Mouse (Mus musculus): ENCODE data around the gene Acot2. TPM values are rescaled to one million over a fixed set of nuclear protein-coding genes. Genes with fewer than 3 reads are reported as not detected.
"Not testable (repeated sequence)": the region's sequence is repeated elsewhere in the genome, so short reads cannot be mapped to it uniquely, and the experiment has no call there.

The Acot2 gene
- total RNA-seq, 2 experiments from 2014 or later = 31.3 to 32.8 TPM

DNA sequence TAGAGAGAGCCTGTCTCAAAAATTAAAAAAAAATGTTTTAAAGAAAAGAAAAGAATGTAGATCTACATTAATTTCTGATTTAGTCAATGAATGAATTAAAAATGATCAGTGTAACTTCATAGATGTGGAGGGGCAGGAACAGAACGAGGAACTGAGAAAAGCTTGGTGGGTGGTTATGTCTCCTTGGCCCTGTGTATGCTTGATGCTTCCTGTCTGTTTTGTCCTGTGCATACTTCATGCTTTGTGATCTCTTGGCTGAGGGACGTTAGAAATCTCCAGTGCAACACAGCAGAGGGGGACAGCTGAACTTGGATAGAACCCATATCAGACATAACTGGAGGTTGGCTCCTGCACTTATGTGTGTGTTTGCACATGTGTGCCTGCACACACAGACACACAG, 9.6 kb downstream of the Acot2 start:
- no peak for DNase-seq (ENCODE audit: low spot score in 2 of 2)

DNA sequence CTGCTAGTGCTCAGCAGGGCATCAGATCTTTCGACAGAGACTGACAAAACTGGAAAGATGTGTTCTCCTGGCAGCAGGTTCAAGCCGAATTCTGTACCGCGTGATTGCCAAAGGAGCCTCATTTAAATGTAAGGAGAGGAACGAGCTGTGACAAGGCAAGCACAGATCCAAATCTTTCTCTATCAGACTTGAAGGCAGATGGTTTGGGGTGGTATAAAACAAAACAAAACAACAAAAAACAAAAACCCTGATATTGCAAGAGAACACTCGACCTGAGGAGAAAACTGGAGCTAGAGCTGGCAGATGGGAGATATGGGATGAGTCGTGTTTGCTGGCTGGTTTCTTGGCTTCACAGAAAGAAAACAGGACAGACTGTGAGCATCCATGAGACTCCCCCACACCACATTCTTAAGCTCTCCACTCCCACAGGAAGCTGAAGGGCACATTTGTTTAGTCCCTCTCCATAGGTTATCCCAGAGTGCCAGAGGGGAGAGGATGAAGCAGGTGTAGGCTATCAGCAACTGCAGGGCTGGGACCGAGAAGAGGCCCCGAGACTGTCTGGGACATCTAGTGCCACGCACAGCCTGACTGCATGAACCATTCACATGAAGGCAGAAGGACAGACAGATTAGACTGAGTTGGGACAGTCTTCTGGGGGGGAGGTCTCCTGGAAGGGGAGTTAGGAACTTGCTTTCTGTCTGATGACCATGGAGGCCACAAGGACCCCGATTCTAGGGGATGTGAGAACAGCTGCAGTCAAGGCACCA, 10.9 kb downstream of the Acot2 start:
- DNase-seq (ENCODE audit: low spot score in 2 of 2) = no peak

DNA sequence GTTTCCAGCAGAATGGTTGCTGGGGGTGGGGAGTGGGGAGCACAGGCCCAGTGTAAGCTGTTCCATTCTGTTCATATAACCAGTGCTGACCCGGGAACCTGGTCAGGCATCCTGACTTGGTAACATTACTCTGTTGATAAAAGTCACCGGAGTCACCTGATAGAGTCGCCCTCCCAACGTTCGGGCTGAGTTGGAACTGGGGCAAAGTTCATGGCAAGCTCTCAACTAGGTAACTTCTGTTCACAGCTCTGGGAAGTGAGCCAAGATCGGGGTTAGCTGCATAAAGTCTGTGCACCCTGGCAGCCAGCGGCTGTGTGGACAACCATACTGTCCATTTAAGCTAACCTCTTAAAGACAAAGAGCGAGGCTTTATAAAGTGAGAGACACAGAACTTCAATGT, 11.6 kb downstream of the Acot2 start:
- not testable (repeated sequence) for DNase-seq (ENCODE audit: low spot score in 2 of 2)

DNA sequence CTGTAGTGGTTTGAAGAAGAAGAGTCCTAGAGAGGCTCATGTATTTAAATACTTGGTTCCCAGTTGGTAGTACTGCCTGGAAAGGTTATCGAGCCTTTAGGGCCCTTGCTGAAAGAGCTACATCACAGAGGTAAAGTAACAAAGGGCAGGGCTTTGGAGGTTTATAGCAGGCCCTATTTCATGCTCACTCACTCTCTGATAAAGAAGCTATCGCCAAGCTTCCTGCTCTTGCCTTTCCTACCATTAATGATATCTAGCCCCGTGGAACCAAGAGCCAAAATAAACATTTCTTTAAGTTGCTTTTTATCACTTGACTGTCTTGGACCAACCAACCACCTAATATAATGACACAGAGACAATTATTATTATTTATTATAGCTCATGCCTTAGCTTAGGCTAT, 12.8 kb downstream of the Acot2 start:
- DNase-seq (ENCODE audit: low spot score in 2 of 2) = no peak

DNA sequence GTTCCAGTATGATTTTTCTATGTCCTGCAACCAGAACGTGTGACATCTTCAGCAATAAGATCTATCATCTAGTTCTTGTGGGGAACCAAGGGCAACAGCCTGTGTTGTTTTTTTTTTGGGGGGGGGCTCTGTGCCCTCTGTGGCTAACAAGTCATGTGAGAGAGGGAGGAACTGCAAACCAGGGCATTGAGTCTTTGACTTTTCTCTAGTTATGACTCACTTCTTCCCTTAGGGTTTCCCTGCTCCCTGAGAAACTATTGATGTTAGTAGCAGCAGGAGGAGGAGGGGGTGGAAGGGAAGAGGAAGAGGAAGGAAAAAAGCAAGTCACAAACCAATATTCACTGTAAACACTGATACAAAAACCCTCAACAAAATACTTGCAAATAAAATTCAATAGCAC, 16.2 kb downstream of the Acot2 start:
- no peak for DNase-seq (ENCODE audit: low spot score in 2 of 2)

DNA sequence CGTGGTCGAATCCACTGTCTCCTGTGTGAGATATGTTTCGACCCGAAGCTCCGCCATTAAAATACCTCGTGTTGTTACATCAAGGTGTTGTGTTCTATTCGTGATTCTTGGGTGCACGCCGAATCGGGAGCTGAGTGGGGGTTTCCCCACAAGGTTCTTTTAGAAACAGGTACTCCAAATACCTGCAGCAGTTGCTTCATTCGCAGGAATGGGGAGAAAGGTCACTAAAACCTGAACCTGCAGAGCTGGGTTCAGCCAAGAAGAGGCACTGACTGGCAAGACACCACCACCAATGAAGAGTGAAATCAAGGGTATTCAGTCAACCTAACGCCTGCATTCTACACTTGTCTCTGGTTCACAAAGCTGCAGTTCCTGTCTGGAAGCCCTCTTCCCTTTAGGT, 20.6 kb downstream of the Acot2 start:
- no peak for DNase-seq (ENCODE audit: low spot score in 2 of 2)

DNA sequence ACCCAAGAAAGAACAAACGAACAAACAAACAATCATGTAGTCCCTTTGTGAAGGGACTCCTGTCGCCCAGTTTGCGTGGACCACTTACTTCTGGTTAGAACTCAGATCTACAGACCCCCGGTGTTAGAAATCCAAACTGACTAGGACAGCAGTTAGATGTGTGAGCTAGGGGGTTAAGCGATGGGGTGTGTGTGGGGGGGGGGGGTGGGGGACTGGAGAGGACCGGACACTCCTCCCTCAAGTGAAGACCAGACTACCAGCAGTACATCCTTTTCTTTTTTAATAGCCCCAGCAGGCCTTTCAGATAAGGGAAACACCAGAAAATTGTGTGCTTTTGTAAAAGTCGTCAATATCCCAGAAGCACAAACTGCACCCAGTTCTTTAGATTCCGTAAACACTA, 21.1 kb downstream of the Acot2 start:
- no peak for DNase-seq (ENCODE audit: low spot score in 2 of 2)

DNA sequence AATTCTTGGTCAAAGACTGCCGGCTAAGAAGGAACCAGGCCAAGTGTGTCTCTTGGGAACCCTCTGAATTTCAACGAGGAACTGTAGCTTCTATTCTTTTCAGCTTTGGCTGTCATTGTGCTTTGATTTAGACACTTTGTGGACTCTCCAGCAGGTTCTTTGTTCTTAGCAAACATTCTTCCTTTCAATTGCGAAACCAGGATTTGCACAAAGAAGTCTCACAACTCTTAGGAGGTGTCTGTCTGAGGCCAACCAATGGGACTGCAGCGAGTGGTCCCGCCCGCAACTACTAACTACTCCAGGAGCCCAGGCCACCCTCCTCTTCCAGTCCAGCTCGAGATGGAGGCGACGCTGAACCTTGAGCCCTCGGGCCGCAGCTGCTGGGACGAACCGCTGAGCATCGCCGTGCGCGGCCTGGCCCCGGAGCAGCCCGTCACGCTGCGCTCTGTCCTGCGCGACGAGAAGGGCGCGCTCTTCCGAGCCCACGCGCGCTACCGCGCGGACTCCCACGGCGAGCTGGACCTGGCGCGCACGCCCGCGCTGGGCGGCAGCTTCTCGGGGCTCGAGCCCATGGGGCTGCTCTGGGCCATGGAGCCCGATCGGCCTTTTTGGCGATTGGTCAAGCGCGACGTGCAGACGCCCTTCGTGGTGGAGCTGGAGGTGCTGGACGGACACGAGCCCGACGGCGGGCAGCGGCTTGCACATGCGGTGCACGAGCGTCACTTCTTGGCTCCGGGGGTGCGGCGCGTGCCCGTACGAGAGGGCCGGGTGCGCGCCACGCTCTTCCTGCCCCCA, 21.7 kb downstream of the Acot2 start, which contains the start of gene Acot1:
TSS of gene Acot1 (plus strand) at position 320 of the 795 bp plus-strand sequence.
- peak in 1 of 2 experiments; percentile 38 for DNase-seq (ENCODE audit: low spot score in 2 of 2)

DNA sequence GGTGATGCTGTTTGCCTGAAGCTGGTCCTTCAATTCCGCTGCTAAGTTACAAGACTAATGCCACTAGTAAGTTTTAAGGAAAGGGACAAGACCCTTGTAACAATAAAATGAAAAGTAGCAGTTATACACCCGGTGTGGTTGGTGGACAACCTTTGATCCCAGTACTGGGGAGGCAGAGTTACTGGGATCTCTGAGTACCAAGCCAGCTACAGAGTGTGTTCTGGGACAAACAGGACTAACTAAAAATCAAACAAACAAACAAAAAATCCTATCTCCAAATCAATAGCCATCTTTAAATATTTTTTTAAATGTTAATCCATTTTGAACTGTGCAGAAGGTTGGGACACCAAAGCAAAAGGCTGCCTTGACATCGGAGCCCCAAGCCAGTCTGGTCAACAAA, 22.5 kb downstream of the Acot2 start:
- DNase-seq (ENCODE audit: low spot score in 2 of 2) = no peak

DNA sequence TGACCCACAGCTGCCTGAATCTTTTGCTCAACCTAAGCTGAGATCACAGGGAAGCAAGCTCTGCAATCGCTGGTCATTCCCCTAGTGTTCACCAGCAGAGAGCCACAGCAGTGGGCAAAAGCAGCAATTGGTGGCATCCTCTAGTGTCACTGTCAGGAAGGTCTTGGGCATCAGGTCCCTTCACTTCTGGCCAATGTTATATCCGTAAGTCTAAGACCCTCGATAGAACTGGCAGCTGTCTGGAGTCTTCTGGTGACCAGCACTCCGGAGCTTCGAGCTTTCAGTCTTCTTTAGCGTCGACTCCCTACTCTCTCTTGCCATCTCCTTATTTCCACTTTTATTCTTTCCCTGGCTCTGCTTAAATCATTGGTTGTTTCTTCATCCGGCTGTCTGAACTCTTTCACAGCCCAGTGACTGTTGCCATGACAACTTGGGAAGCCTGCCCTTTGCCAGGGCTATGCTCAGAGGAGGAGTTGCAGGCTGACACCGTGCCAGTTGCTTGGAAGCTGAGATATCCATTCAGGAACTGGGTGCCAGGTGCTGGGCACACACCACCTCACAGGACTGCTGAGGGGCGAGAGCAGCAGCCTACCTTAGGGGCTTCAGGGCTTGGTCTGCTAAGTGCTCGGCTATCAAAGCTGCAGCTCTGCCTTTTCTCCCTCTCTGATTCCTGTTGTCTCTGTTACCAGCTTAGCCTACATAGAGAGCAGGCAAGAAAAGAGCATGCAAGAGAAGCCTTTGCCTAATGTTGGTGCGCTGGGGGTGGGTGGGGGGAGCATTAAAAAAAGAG, 23.8 kb downstream of the Acot2 start:
- peak; percentile 18 to 54 for DNase-seq (ENCODE audit: low spot score in 2 of 2)

DNA sequence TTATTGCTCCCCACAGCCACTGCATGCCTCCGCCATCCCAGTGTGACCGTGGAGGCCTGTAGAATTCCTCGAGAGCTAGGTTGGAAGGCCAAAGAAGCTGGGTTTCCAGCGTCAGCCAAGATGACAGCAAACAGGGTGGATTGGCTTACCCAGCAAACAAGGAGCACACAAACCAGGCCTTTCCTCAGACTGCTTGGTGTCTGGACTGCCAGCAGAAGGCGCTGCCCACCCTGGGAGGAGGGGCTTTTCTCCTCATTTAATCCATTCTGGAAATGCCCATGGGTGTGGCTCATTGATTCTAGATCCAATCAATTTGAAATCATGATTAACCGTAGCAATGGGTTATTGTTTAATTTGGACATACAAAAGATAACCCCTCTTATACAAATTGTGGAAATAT, 25.5 kb downstream of the Acot2 start:
- no peak for DNase-seq (ENCODE audit: low spot score in 2 of 2)

DNA sequence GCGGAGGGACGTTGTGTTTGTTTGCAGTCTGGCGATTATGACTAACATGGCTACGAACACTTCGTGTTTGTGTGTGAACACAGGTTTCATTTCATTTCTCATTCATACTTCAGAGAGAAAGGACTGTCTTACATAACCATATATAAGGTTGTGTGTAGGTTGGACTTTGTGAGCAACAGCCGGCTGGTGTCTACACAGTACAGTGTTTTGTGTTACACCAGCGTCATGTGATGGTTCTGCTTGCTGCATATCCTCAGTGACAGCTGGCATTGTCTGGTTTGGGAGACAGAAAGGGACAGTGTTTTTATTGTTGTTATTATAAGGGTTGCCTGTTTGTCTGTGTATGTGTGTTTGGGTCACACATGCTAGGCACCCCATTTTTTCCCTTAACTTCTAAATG, 26.0 kb downstream of the Acot2 start:
- DNase-seq (ENCODE audit: low spot score in 2 of 2) = no peak

DNA sequence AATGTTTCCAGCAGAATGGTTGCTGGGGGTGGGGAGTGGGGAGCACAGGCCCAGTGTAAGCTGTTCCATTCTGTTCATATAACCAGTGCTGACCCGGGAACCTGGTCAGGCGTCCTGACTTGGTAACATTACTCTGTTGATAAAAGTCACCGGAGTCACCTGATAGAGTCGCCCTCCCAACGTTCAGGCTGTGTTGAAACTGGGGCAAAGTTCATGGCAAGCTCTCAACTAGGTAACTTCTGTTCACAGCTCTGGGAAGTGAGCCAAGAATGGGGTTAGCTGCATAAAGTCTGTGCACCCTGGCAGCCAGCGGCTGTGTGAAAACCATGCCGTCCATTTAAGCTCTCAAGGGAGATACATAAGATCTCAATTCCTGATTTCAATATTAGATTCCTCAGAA, 32.9 kb downstream of the Acot2 start:
- peak in 1 of 2 experiments; percentile 25 for DNase-seq (ENCODE audit: low spot score in 2 of 2)

DNA sequence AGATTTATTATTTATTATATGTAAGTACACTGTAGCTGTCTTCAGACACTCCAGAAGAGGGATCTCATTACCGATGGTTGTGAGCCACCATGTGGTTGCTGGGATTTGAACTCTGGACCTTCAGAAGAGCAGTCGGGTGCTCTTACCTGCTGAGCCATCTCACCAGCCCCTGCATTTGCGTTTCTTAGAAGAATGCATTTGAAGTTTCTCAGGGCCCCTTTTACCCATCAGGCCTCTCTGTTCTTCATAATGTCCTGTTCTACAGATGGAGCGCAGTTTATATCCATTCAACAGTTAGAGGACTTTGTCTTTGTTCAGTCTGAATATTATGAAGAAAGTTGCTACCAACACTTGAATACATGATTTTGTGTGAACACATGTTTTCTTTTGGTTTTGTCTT, 34.6 kb downstream of the Acot2 start:
- not testable (repeated sequence) for DNase-seq (ENCODE audit: low spot score in 2 of 2)

DNA sequence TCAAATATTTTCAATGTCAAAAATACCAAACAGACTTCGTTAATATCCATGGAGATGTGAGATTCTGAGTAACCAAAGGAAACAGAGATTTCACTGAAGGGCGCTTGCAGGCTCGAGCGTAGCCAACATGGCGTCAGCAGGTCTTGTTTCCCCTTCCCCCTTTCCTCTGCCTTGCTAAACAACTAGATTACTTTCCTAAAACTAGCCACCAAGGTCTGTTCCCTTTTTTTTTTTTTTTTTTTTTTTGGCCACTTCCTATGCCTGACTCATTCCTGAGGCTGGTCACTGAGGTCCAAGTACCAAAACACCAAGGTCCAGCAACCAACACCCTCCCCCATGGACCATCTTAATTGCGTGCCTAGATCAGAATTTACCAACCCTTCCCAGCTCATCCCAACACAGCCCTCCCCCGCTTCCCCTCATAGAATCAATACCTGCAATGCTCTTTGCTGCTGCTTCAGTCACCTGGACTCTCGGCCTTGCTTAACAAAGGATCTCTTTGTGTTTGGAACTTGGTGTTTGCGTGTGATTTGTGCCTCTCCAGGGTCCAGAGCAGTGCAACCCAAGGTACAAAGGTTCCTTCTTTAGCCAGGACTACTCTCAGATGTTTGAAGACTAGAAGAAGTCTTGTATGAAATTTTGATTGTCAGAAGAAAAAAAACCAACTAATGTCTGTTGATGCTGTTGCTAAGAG, 35.5 kb downstream of the Acot2 start:
- DNase-seq (ENCODE audit: low spot score in 2 of 2) = no peak

DNA sequence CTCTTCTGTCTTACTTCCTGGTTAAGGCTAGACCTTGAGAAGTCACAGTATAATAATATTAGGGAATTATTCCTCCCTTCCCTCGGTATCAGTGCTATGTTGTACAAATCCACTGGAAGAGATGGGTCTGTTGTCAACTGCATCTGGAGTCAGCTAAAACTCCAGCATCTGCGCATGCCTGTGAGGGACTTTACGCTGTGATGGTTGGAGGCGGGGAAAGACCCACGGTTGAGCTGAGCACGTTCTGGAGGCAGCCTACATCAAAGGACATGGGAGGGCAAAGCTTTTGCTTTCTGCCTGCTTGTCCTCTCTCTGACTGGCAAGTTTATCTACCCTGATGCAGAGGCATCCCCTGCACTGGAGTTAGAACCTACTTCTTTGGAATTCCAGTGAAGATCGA, 38.2 kb downstream of the Acot2 start:
- DNase-seq (ENCODE audit: low spot score in 2 of 2) = no peak

DNA sequence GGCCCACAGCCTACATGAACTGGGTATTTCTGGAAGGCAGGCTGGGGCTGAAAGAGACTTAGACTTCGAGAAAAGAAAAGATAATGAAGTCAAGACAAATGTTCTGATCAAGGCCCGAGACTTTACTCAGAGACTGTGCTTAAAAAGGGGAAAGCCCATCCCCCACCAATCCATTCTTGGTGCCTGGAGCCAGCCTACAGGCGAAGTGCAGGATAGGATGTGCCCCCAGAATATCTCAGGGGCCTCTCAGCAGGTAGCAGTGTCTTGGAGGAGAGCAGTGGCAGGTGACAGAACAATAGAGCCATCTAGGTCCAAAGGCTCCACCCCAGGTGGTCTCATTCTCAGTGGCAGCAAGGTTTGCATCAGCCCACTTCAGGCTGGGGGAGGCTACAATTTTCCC, 40.7 kb downstream of the Acot2 start:
- DNase-seq (ENCODE audit: low spot score in 2 of 2) = not testable (repeated sequence)

DNA sequence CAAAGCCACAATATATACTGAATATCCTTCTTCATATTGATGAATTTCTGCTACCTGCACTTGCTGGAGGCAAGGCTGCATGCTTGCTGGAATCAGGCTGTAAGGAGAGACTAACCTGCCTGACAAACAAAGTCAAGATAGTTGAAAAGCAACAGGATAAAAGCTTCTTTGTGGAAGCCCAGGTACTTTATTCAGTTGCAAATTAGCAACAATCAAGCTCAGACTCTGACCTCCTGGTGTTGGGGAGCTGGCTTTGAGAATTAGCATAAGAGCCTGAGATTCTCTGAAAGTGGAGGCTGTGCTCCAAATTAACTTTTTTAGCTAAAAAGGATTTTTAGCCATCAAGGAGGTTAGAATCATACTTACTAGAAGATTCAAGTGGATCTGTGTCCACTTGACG, 41.4 kb downstream of the Acot2 start:
- DNase-seq (ENCODE audit: low spot score in 2 of 2) = not testable (repeated sequence)

DNA sequence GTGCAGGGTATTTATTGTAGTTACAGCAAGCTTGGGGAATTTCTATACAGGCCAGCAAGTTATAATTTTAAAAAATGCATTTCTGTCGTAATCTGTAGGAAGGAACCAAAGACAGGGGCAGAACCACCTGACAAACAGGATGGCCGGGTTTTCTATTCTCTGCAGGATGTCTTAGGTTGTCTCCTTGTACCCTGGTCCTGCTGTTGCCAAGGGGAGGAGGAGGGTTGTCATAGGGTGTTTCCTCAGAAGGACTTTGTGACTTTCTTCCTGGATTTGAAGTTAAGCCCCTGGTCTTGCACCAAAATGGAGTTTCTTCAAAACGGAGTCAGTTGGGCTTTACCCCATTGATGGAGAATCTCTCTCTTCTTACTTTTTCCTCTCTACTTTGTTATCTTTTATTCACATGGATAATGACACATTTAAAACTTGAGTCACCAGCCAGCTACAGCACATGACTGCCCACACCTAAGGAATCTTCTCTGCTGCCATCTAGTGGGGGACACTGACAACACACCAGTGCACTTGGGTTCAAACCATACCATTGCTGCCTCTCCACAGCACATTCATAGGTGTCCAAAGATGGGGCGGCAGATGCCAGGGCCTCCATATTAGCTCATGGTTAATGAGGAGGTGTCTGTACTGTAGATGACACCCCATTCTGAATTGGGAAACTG, 43.1 kb downstream of the Acot2 start:
- DNase-seq (ENCODE audit: low spot score in 2 of 2) = peak; percentile 19 to 51

DNA sequence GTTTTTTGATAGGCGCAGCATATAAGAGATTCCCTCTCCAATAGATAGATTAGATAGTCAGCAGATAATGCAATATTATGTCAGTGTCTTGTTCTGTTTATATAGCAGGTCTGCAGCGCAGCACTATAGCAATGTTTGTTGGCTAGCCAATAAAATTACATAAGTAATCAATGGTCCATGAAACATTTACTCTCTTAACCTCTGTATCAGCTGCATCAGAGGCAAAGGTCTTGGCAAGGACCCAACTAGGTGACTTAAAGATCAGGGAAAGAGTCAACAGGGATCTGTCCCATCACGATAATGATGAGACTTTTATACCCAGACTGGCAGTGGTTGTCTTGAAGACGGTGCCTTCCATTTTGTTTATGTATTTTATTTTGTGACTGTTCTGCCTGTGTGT, 45.2 kb downstream of the Acot2 start:
- DNase-seq (ENCODE audit: low spot score in 2 of 2) = no peak

DNA sequence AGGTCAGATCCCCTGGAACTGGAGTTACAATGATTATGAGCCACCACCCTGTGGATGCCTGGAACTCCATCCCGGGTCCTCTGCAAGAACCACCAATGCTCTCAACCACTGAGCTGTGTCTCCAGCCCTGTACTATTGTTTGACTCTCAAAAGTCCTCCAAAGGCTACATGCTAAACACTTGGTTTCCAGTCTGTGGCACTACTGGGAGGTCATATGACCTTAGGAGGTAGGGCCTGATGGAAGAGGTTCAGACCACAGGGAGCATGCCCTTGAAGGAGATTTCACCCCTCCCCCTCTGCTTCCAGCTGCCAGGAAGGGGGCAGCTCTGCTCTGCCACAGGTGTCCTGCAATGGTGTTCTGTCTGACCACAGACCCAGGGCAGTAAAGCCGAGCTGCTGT, 45.6 kb downstream of the Acot2 start:
- DNase-seq (ENCODE audit: low spot score in 2 of 2) = not testable (repeated sequence)
